Mouse (Mus musculus): Measurements from ENCODE around the gene Minar1. TPM values are rescaled to one million over a fixed set of nuclear protein-coding genes. Genes with fewer than 3 reads are reported as not detected.

The Minar1 gene
- polyA plus RNA-seq, 1 experiment from 2014 or later: 0.08 TPM

DNA sequence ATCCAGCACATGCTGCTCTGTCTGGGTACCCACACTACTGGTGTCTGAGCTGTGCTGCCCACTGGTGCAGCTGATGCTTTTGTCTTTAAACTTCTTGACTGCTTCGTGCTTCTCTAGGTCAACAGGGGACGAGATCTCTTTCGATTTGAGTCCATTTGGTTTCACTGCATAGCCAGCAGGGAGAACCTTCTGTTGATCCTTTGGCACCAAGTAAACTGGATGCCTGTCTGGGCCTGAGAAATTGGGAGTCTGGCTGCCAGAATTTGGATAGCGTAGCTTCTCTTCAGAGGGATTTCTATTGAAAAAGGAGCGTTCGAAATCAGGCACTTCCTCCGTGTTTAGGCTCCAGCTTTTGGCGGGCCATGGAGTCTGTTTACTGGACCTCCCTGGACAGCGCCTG lies 21.0 kb downstream of the Minar1 start:
- Histone ChIP-seq H3K9ac (no peak overlapping the region), H3K27ac (no peak overlapping the region), H3K27me3 (no peaks in the 10 kb centered on the region), H3K4me3 (replicated peaks) (no peak overlapping the region), H3K36me3 (no peaks in the 10 kb centered on the region), H3K4me2 (no peak overlapping the region), H3K4me1 (no peaks in the 10 kb centered on the region), H3K9me3 (replicated peaks) (no peaks in the 10 kb centered on the region)
- WGBS: 92% methylated on average over 9 of the region's 9 CpGs
- no peak for ATAC-seq (replicated peaks; ENCODE audit: low FRiP score)

DNA sequence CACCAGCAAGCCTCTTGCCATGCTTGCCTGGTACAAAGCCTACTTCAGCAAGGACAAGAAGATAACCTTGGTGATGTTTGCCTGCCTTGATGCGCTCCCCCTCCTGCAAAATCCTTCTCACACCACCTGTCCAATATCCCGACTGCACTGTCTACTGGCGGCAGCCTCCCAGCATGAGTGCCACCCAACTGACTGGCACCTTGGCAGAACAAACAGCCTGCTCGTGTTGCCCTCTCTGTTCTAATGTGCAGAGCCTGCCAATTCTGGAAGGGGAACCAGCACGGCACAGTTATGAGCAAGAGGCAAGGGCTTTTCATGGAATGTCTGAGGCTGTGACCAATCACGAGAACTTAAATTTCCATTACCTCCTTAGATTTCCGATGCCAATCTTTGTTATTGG lies 22.2 kb downstream of the Minar1 start:
- H3K36me3 ChIP-seq: no peaks in the 10 kb centered on the region
- no peak overlapping the region for H3K4me3 ChIP-seq (replicated peaks)
- no peaks in the 10 kb centered on the region for H3K9me3 ChIP-seq (replicated peaks)
- H3K4me2 ChIP-seq: no peak overlapping the region
- no peak overlapping the region for H3K27ac ChIP-seq
- H3K4me1 ChIP-seq: no peaks in the 10 kb centered on the region
- no peaks in the 10 kb centered on the region for H3K27me3 ChIP-seq
- WGBS: 84% methylated on average over 7 of the region's 7 CpGs
- no peak for ATAC-seq (replicated peaks; ENCODE audit: low FRiP score)
- H3K9ac ChIP-seq: no peak overlapping the region

DNA sequence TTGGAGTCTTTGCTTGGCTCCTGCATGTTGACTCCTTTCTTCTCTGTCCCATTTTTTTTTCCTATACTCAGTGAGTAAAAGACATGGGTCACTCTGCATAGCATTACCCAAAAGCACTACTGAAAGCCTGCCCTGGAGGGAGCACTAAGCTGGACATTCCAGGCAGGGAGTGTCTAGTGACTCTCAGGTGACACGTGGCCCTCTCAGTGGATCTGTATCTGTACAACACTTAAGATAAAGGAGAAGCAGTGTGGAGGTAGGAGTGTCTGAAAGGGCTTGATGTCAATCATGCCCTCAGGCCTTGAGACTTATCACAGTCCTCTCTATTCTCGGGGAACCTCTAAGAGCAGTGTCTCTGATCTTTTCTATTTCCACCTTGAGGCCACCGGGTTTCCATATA lies 25.9 kb downstream of the Minar1 start:
- H3K27ac ChIP-seq: no peak overlapping the region
- ATAC-seq (replicated peaks; ENCODE audit: low FRiP score): no peak
- no peaks in the 10 kb centered on the region for H3K36me3 ChIP-seq
- no peak overlapping the region for H3K4me3 ChIP-seq (replicated peaks)
- no peaks in the 10 kb centered on the region for H3K4me1 ChIP-seq
- WGBS: 66% methylated on average over 3 of the region's 3 CpGs
- H3K27me3 ChIP-seq: no peaks in the 10 kb centered on the region
- no peak overlapping the region for H3K4me2 ChIP-seq
- no peaks in the 10 kb centered on the region for H3K9me3 ChIP-seq (replicated peaks)
- H3K9ac ChIP-seq: no peak overlapping the region

DNA sequence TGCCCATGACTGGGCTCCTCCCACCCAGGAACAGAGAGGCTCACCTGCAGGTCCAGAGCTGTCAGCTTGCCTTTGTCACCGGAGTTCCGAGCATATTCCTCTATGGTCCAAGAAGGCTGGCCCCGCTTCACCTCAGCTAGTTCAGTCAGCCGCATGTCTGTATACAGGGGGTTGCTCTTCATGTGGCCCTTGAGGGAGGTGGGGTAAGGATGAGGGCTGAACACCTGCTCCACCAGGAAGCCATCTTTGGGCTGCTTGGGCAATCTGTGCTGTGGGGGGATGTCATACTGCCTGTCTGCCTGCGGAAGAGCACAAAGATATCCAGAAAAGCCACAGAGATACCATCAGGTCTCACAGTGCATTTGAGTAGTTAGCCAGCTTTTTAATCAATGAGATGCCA lies 26.5 kb downstream of the Minar1 start:
- H3K4me1 ChIP-seq: no peaks in the 10 kb centered on the region
- no peaks in the 10 kb centered on the region for H3K9me3 ChIP-seq (replicated peaks)
- ATAC-seq (replicated peaks; ENCODE audit: low FRiP score): no peak
- WGBS: 82% methylated on average over 5 of the region's 5 CpGs
- no peak overlapping the region for H3K4me3 ChIP-seq (replicated peaks)
- H3K36me3 ChIP-seq: no peaks in the 10 kb centered on the region
- no peak overlapping the region for H3K9ac ChIP-seq
- no peak overlapping the region for H3K27ac ChIP-seq
- H3K4me2 ChIP-seq: no peak overlapping the region
- no peaks in the 10 kb centered on the region for H3K27me3 ChIP-seq

DNA sequence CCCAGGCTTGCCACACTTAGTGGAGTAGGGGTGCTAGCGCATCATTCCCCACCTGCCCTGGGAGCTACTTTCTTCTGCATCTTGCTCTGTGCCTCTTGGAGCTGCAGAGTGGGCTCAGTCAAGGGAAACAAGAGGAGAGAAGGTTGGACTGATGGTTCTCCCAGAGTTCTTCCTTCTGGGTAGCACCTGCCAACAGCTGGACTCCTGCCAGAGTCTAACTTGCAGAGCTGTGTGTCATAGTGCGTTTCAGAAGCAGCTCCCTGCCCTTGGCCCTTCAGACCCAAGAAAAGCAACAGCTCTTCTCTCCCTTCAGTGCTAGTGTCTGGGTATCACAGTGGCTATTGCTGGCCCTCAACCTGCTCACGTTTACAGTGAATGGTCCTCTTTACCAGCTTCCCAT lies 30.5 kb downstream of the Minar1 start:
- no peaks in the 10 kb centered on the region for H3K36me3 ChIP-seq
- no peak for ATAC-seq (replicated peaks; ENCODE audit: low FRiP score)
- no peaks in the 10 kb centered on the region for H3K9me3 ChIP-seq (replicated peaks)
- H3K27ac ChIP-seq: no peak overlapping the region
- H3K4me2 ChIP-seq: no peak overlapping the region
- no peak overlapping the region for H3K4me3 ChIP-seq (replicated peaks)
- no peaks in the 10 kb centered on the region for H3K27me3 ChIP-seq
- H3K4me1 ChIP-seq: no peaks in the 10 kb centered on the region
- 80% methylated on average over 3 of the region's 3 CpGs for WGBS
- no peak overlapping the region for H3K9ac ChIP-seq

DNA sequence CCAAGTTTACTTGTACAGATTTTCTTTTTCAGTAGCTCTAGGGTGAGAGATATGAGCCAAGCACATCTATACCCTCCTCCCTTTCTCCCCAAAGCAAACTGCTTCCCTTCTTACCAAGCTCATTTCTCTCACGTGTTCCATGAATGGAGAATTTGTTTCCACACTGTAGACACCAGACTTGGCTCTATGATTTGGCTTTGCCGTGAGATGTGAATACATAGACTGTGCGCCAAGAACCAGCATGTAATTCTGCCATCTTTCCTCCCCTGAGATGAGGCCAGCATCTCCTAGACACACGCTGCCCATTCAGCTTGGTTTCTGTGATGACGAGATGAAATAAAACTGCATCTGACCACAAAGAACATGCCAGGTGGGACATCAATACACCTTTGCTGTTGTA lies 44.5 kb downstream of the Minar1 start:
- H3K9me3 ChIP-seq (replicated peaks): no peaks in the 10 kb centered on the region
- H3K27ac ChIP-seq: no peak overlapping the region
- no peak overlapping the region for H3K9ac ChIP-seq
- H3K36me3 ChIP-seq: no peaks in the 10 kb centered on the region
- WGBS: 91% methylated on average over 5 of the region's 5 CpGs
- no peak for ATAC-seq (replicated peaks; ENCODE audit: low FRiP score)
- H3K4me1 ChIP-seq: no peaks in the 10 kb centered on the region
- H3K4me3 ChIP-seq (replicated peaks): no peak overlapping the region
- H3K4me2 ChIP-seq: no peak overlapping the region
- no peaks in the 10 kb centered on the region for H3K27me3 ChIP-seq

DNA sequence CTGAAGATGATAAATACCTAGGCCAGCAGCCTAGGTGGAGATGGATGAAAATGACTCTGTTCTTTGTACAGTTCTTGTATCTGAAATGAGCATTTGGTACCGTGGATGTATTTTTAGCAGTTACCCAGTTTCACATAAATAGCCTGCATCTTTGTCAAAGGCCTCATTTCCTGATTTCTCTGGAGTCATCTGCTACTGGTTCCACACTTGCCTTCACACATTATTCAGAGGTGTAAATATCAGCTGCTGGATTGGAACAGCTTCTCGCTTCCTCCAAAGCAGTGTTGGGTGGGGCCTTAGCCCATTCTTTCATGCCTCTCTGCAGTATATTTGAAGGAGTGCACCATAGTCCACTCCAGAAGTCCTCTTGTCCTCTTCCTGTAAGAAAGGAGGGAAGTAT lies 70.3 kb downstream of the Minar1 start:
- Histone ChIP-seq H3K27ac (no peak overlapping the region), H3K4me1 (no peaks in the 10 kb centered on the region), H3K4me2 (no peak overlapping the region), H3K9ac (no peak overlapping the region), H3K27me3 (no peaks in the 10 kb centered on the region), H3K9me3 (replicated peaks) (no peaks in the 10 kb centered on the region), H3K36me3 (no peaks in the 10 kb centered on the region), H3K4me3 (replicated peaks) (no peak overlapping the region)
- no peak for ATAC-seq (replicated peaks; ENCODE audit: low FRiP score)
- WGBS: 72% methylated on average over 2 of the region's 2 CpGs

Other genes with a start within 250 kb of the Minar1 start
- 85.3 and 92.8 TPM in 2 replicates for gene Tmed3, start 81.9 kb upstream of the Minar1 start, polyA plus RNA-seq (2015; fragmentation: Nextera tagmentation; extraction: Ambion mirVana)
- not detected in 2 replicates for gene Ankrd34c, start 115.3 kb upstream of the Minar1 start, polyA plus RNA-seq (2015; fragmentation: Nextera tagmentation; extraction: Ambion mirVana)